Comparison of ENCODE assay signal across 8 mouse cellular contexts in genomic region chr2:39006149-39006730, GRCm38 (mm10). TPM values are rescaled to one million over a fixed set of nuclear protein-coding genes. Genes with fewer than 3 reads are reported as not detected.
DNase-seq lines count a peak whose midpoint lies in the region; ATAC-seq and TF ChIP-seq lines count a peak whose summit lies in the region.

No protein-coding gene starts in this region.

- no peak overlapping the region for H3ac ChIP-seq in myocyte (ENCODE audit: control insufficient read depth, insufficient read length)

- H3K27ac ChIP-seq in liver, embryonic 11.5 days (ENCODE audit: low read depth, low read length) = no peak overlapping the region
- H3K27ac ChIP-seq in embryonic facial prominence, embryonic 12.5 days = no peak overlapping the region
- H3K27ac ChIP-seq in intestine, embryonic 14.5 days (ENCODE audit: low read depth) = no peak overlapping the region

- DNase-seq in liver, embryonic 11.5 days (ENCODE audit: low spot score) = no peak
- no peak for DNase-seq in liver
- DNase-seq in intestine, embryonic 14.5 days (ENCODE audit: low spot score) = no peak
- DNase-seq in urinary bladder, postnatal 10 days (ENCODE audit: low spot score) = no peak
- no peak for DNase-seq in kidney, adult 8-10 months
- DNase-seq in gastrocnemius, postnatal 10 days = no peak

- H3K9me3 ChIP-seq in liver, embryonic 11.5 days (ENCODE audit: control insufficient read depth, low read length) = no peaks in the 10 kb centered on the region
- H3K9me3 ChIP-seq in embryonic facial prominence, embryonic 12.5 days = no peaks in the 10 kb centered on the region
- H3K9me3 ChIP-seq in intestine, embryonic 14.5 days (ENCODE audit: control insufficient read depth, low read length) = no peaks in the 10 kb centered on the region

- H3K79me2 ChIP-seq in myocyte (ENCODE audit: control insufficient read depth, insufficient read depth) = peaks cover 84% of the 10 kb centered on the region

- no peak for TF ChIP-seq POLR2A in myocyte (IDR thresholded peaks at IDR 0.05; ENCODE audit: insufficient read length, low read depth)

- no peak for ATAC-seq in liver, embryonic 11.5 days (replicated peaks; ENCODE audit: low FRiP score)
- no peak for ATAC-seq in embryonic facial prominence, embryonic 12.5 days (ENCODE audit: insufficient number of reproducible peaks, insufficient read depth, low FRiP score, low TSS enrichment)
- no peak for ATAC-seq in intestine, embryonic 14.5 days (replicated peaks; ENCODE audit: low FRiP score, low TSS enrichment, low read depth)

- H3K4me3 ChIP-seq in liver, embryonic 11.5 days (ENCODE audit: low read depth, low read length) = peak overlapping the region; percentile 79
- H3K4me3 ChIP-seq in embryonic facial prominence, embryonic 12.5 days = peak overlapping the region; percentile 83
- H3K4me3 ChIP-seq in intestine, embryonic 14.5 days (ENCODE audit: low read depth, low read length) = peak overlapping the region; percentile 85
- peak overlapping the region; percentile 85 for H3K4me3 ChIP-seq in myocyte

- H3K27me3 ChIP-seq in liver, embryonic 11.5 days (replicated peaks; ENCODE audit: control insufficient read depth, insufficient read depth, low read length) = no peaks in the 10 kb centered on the region
- H3K27me3 ChIP-seq in embryonic facial prominence, embryonic 12.5 days = no peaks in the 10 kb centered on the region
- H3K27me3 ChIP-seq in intestine, embryonic 14.5 days (replicated peaks; ENCODE audit: control insufficient read depth, insufficient read depth, low read length) = no peaks in the 10 kb centered on the region
- no peaks in the 10 kb centered on the region for H3K27me3 ChIP-seq in myocyte (ENCODE audit: control insufficient read depth, insufficient read depth, insufficient read length)

- 79% methylated on average over 14 of the region's 14 CpGs for WGBS in liver, embryonic 11.5 days
- WGBS in embryonic facial prominence, embryonic 12.5 days = 92% methylated on average over 14 of the region's 14 CpGs
- WGBS in intestine, embryonic 14.5 days = 89% methylated on average over 14 of the region's 14 CpGs

- H3K36me3 ChIP-seq in liver, embryonic 11.5 days (ENCODE audit: control insufficient read depth, insufficient read depth, low read length) = peaks cover 26% of the 10 kb centered on the region
- H3K36me3 ChIP-seq in embryonic facial prominence, embryonic 12.5 days = peaks cover 27% of the 10 kb centered on the region
- peaks cover 29% of the 10 kb centered on the region for H3K36me3 ChIP-seq in intestine, embryonic 14.5 days (ENCODE audit: control insufficient read depth, insufficient read depth, low read length)
- peaks cover 23% of the 10 kb centered on the region for H3K36me3 ChIP-seq in myocyte (ENCODE audit: control insufficient read depth, insufficient read depth)

- H3K9ac ChIP-seq in liver, embryonic 11.5 days (ENCODE audit: low read depth, low read length) = no peak overlapping the region
- no peak overlapping the region for H3K9ac ChIP-seq in embryonic facial prominence, embryonic 12.5 days
- no peak overlapping the region; the same call in 1 of the 2 replicates for H3K9ac ChIP-seq in intestine, embryonic 14.5 days (ENCODE audit: low read length)

- peak overlapping the region; percentile 67 for H3K4me2 ChIP-seq in liver, embryonic 11.5 days
- peak overlapping the region; percentile 91 for H3K4me2 ChIP-seq in embryonic facial prominence, embryonic 12.5 days (replicated peaks)
- peak overlapping the region; percentile 97 for H3K4me2 ChIP-seq in intestine, embryonic 14.5 days (ENCODE audit: low read length)
- peak overlapping the region; percentile 75 for H3K4me2 ChIP-seq in myocyte (ENCODE audit: low read depth)

- peaks cover 47% of the 10 kb centered on the region for H3K4me1 ChIP-seq in liver, embryonic 11.5 days (replicated peaks; ENCODE audit: control insufficient read depth, insufficient read depth, low read length)
- peaks cover 38% of the 10 kb centered on the region for H3K4me1 ChIP-seq in embryonic facial prominence, embryonic 12.5 days
- H3K4me1 ChIP-seq in intestine, embryonic 14.5 days (replicated peaks; ENCODE audit: control insufficient read depth, insufficient read depth, low read length) = peaks cover 35% of the 10 kb centered on the region

TF ChIP-seq in myocyte, 11 proteins besides CTCF, POLR2A, EP300 and RAD21:
- no peak for TF ChIP-seq CEBPB (IDR thresholded peaks at IDR 0.05; ENCODE audit: insufficient read depth, poor library complexity, severe bottlenecking)
- TF ChIP-seq USF1 (IDR thresholded peaks at IDR 0.05; ENCODE audit: low read depth) = no peak
- TF ChIP-seq REST (IDR thresholded peaks at IDR 0.05; ENCODE audit: insufficient read depth, insufficient read length) = no peak
- no peak for TF ChIP-seq TCF12 (IDR thresholded peaks at IDR 0.05; ENCODE audit: insufficient read depth, poor library complexity, severe bottlenecking)
- no peak for TF ChIP-seq E2F4 (IDR thresholded peaks at IDR 0.05; ENCODE audit: insufficient read depth)
- TF ChIP-seq POLR2AphosphoS2 (IDR thresholded peaks at IDR 0.05; ENCODE audit: insufficient read length, low read depth) = no peak
- TF ChIP-seq TCF3 (IDR thresholded peaks at IDR 0.05; ENCODE audit: insufficient read length, low read depth) = no peak
- no peak for TF ChIP-seq SRF (IDR thresholded peaks at IDR 0.05; ENCODE audit: control insufficient read depth, insufficient read length, low read depth)
- no peak for TF ChIP-seq MYOG (IDR thresholded peaks at IDR 0.05; ENCODE audit: control insufficient read depth in 1 of 3, insufficient read depth in 1 of 3, insufficient read length in 2 of 3, low read depth in 2 of 3)
- TF ChIP-seq MAX (IDR thresholded peaks at IDR 0.05; ENCODE audit: low read depth) = no peak
- TF ChIP-seq MYOD1 (IDR thresholded peaks at IDR 0.05; ENCODE audit: control insufficient read depth in 1 of 3, insufficient read length in 2 of 3, low read depth in 2 of 3) = no peak

RNA-seq across cellular contexts. Expression of gene Rpl35, which starts 0.8 kb away (rescaled TPM):
- polyA plus RNA-seq in liver, embryonic 11.5 days (2014; fragmentation: Nextera tagmentation; extraction: Ambion mirVana) = 1,321 and 1,382 TPM in 2 replicates
- 1,101 and 1,116 TPM in 2 replicates for polyA plus RNA-seq in embryonic facial prominence, embryonic 12.5 days (2016; fragmentation: Nextera tagmentation; extraction: Ambion mirVana)
- 1,154 and 1,176 TPM in 2 replicates for polyA plus RNA-seq in intestine, embryonic 14.5 days (2014; fragmentation: Nextera tagmentation; extraction: Ambion mirVana)
- 1,480 TPM for polyA plus RNA-seq in myocyte (2012; fragmentation: generic; extraction: Trizol)
- total RNA-seq in gastrocnemius, postnatal 10 days (2021) = 100 to 1,000 TPM; 428 to 441 TPM

RNA-seq across cellular contexts. Expression of gene Arpc5l, which starts 1.1 kb away (rescaled TPM):
- polyA plus RNA-seq in liver, embryonic 11.5 days (2014; fragmentation: Nextera tagmentation; extraction: Ambion mirVana) = 113 and 128 TPM in 2 replicates
- polyA plus RNA-seq in embryonic facial prominence, embryonic 12.5 days (2016; fragmentation: Nextera tagmentation; extraction: Ambion mirVana) = 120 and 122 TPM in 2 replicates
- 117 and 124 TPM in 2 replicates for polyA plus RNA-seq in intestine, embryonic 14.5 days (2014; fragmentation: Nextera tagmentation; extraction: Ambion mirVana)
- polyA plus RNA-seq in myocyte (2012; fragmentation: generic; extraction: Trizol) = 144 TPM
- total RNA-seq in gastrocnemius, postnatal 10 days (2021) = 10 to 100 TPM; 53.5 to 55.3 TPM

RNA-seq across cellular contexts. Expression of gene Wdr38, which starts 9.0 kb away (rescaled TPM):
- polyA plus RNA-seq in liver, embryonic 11.5 days (2014; fragmentation: Nextera tagmentation; extraction: Ambion mirVana) = 1.4 TPM in 2 replicates
- polyA plus RNA-seq in embryonic facial prominence, embryonic 12.5 days (2016; fragmentation: Nextera tagmentation; extraction: Ambion mirVana) = 1.9 and 2.1 TPM in 2 replicates
- 1.1 and 1.3 TPM in 2 replicates for polyA plus RNA-seq in intestine, embryonic 14.5 days (2014; fragmentation: Nextera tagmentation; extraction: Ambion mirVana)
- polyA plus RNA-seq in myocyte (2012; fragmentation: generic; extraction: Trizol) = 0.66 TPM
- under 1 TPM; 0.09 to 0.18 TPM for total RNA-seq in gastrocnemius, postnatal 10 days (2021)

RNA-seq across cellular contexts. Expression of gene Golga1, which starts 59.1 kb away (rescaled TPM):
- 18.2 and 20.8 TPM in 2 replicates for polyA plus RNA-seq in liver, embryonic 11.5 days (2014; fragmentation: Nextera tagmentation; extraction: Ambion mirVana)
- 29.8 and 30.4 TPM in 2 replicates for polyA plus RNA-seq in embryonic facial prominence, embryonic 12.5 days (2016; fragmentation: Nextera tagmentation; extraction: Ambion mirVana)
- polyA plus RNA-seq in intestine, embryonic 14.5 days (2014; fragmentation: Nextera tagmentation; extraction: Ambion mirVana) = 28.8 and 30.4 TPM in 2 replicates
- polyA plus RNA-seq in myocyte (2012; fragmentation: generic; extraction: Trizol) = 5.6 TPM
- total RNA-seq in gastrocnemius, postnatal 10 days (2021) = 10 to 100 TPM; 11.7 to 16.0 TPM
